Mouse (Mus musculus) intestine, embryonic 16.5 days (tissue): Measurements from ENCODE around the gene Dnlz. TPM values are rescaled to one million over a fixed set of nuclear protein-coding genes. Genes with fewer than 3 reads are reported as not detected.

ENCODE experiments used
- ATAC-seq: fragments of 200-750 bp; cut with Nextera tagmentation; 2 replicates; pipeline ENCODE4 v1.8.0; 2017; ENCODE audit warnings: moderate TSS enrichment, moderate library complexity
- H3K27ac ChIP-seq: fragments of 300-500 bp; sonication (generic); 2 replicates; pipeline ENCODE4 v1.5.1; 2014; ENCODE audit warnings: mild to moderate bottlenecking, low read length
- H3K27me3 ChIP-seq: fragments of 300-500 bp; sonication (generic); replicated peaks from 2 replicates; pipeline ENCODE4 v1.6.1; 2014; ENCODE audit warnings: low read length, control low read depth, mixed read lengths; ENCODE audit not compliant: control insufficient read depth, insufficient read depth
- H3K36me3 ChIP-seq: fragments of 300-500 bp; sonication (generic); 2 replicates; pipeline ENCODE4 v1.6.1; 2014; ENCODE audit warnings: low read length, control low read depth; ENCODE audit not compliant: control insufficient read depth, insufficient read depth
- H3K4me1 ChIP-seq: fragments of 300-500 bp; sonication (generic); 2 replicates; pipeline ENCODE4 v1.6.1; 2014; ENCODE audit warnings: low read length, control low read depth, mixed read lengths; ENCODE audit not compliant: control insufficient read depth, insufficient read depth
- H3K4me2 ChIP-seq: fragments of 300-500 bp; sonication (generic); 2 replicates; pipeline ENCODE4 v1.6.1; 2014; ENCODE audit warnings: low read depth, low read length, control low read depth
- H3K4me3 ChIP-seq: fragments of 300-500 bp; sonication (generic); 2 replicates; pipeline ENCODE4 v1.5.1; 2014; ENCODE audit warnings: mild to moderate bottlenecking, low read length
- H3K9ac ChIP-seq: fragments of 300-500 bp; sonication (generic); 2 replicates; pipeline ENCODE4 v1.6.1; 2014; ENCODE audit warnings: low read depth, low read length
- H3K9me3 ChIP-seq: fragments of 300-500 bp; sonication (generic); 2 replicates; pipeline ENCODE4 v1.6.1; 2016; ENCODE audit warnings: low read length, control low read depth; ENCODE audit not compliant: control insufficient read depth
- WGBS: fragments of 180-500 bp; shearing (Covaris S2); extraction: QIAGEN DNeasy Blood & Tissue Kit; methylation state at CpG from one replicate; pipeline ENCODE4 v1.1.7; 2014; 5-methylcytosine and 5-hydroxymethylcytosine counted together
- polyA plus RNA-seq: library from polyadenylated mRNA; unstranded; fragments of >200 nt; fragmentation: Nextera tagmentation; extraction: Ambion mirVana; gene quantifications from 2 replicates; pipeline ENCODE4 v1.2.1, GENCODE M21; 2015

Gene Dnlz
- polyA plus RNA-seq, 1 experiment from 2014 or later: 24.1 TPM

- H3K4me2 ChIP-seq: peak overlapping the region; percentile 68
- no peak overlapping the region for H3K4me3 ChIP-seq
- H3K27ac ChIP-seq: no peak overlapping the region
- no peaks in the 10 kb centered on the region for H3K9me3 ChIP-seq
- peak overlapping the region; percentile 91; the same call in 1 of the 2 replicates for H3K9ac ChIP-seq
- WGBS: 62% methylated on average over 3 of the region's 3 CpGs
- H3K27me3 ChIP-seq: no peaks in the 10 kb centered on the region
- ATAC-seq: no peak
- H3K4me1 ChIP-seq: peaks cover 31% of the 10 kb centered on the region
- H3K36me3 ChIP-seq: no peaks in the 10 kb centered on the region
Measured at GRCm38 (mm10) chr2:26317371-26317770, 34.5 kb downstream of the Dnlz start.

DNA sequence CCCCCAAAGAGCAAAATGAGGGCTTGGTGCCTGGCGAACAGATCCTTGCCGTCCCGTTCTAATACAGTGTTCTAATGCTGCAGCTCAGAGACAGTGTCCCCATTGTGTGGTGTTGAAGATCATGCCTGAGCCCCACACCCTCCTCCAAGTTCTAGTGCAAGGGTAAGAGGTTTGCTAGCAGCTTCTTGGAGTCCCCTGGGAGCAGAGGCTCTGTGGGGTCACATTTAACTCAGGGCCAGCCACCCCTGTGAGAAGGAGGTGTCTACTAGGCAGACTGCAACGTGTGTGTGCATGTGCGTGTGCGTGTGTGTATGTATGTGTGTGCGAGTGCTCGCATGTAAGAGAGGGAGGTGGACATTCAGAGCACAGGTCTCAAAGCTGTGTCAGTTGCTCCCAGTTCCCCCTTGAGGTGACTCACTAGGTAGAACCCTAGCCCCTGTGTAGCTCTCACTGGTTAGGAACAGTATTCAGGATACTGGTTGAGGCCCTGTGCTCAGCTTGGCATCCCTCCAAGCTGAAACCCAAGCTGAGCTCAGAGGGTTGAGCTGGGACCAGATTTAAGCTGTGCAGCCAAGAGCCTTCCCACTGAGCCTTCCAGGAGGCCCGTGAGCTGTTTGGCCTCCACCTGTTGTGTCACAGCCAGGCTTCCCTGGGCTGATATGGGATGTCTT, 35.2 kb downstream of the Dnlz start:
- peak overlapping the region; percentile 68 for H3K4me2 ChIP-seq
- H3K9me3 ChIP-seq: no peaks in the 10 kb centered on the region
- 49% methylated on average over 9 of the region's 9 CpGs for WGBS
- H3K27ac ChIP-seq: peak overlapping the region; percentile 95
- peak overlapping the region; percentile 91 for H3K9ac ChIP-seq
- peaks cover 31% of the 10 kb centered on the region for H3K4me1 ChIP-seq
- H3K36me3 ChIP-seq: no peaks in the 10 kb centered on the region
- H3K27me3 ChIP-seq: no peaks in the 10 kb centered on the region
- no peak for ATAC-seq
- peak overlapping the region; percentile 82 for H3K4me3 ChIP-seq

DNA sequence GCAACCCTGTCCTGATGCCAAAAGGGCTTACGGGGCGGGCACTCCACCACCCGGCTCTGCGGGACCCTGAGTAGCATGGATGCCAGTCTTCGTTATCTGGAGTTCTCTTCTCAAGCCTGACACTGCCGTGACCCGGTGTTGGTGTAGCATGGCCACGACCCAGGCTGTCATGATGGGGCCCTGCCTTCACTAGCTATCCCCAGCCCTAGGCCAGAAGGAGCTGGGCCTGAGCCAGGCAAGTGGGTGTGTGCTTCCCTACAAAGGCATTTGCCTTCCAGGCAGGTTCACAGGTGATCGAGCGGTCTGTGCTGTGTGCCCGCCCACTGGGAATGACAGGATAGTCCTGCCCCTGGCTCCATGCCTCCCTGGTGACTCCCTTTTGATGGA, 36.0 kb downstream of the Dnlz start:
- H3K9me3 ChIP-seq: no peaks in the 10 kb centered on the region
- H3K27me3 ChIP-seq: no peaks in the 10 kb centered on the region
- WGBS: 2% methylated on average over 11 of the region's 11 CpGs
- peak overlapping the region; percentile 91 for H3K9ac ChIP-seq
- H3K36me3 ChIP-seq: no peaks in the 10 kb centered on the region
- H3K27ac ChIP-seq: peak overlapping the region; percentile 95
- H3K4me1 ChIP-seq: peaks cover 31% of the 10 kb centered on the region
- peak; percentile 68 for ATAC-seq
- H3K4me2 ChIP-seq: peak overlapping the region; percentile 68
- H3K4me3 ChIP-seq: peak overlapping the region; percentile 82

GRCm38 (mm10) chr2:26315072-26315924, 36.6 kb downstream of the Dnlz start, which contains the start of gene Gpsm1:
Gene Gpsm1 (plus strand): TSS chr2:26315515.
- Histone ChIP-seq H3K9ac (peak within 1 kb of the TSS; percentile 91), H3K4me3 (peak within 1 kb of the TSS; percentile 82), H3K9me3 (no peaks in the 10 kb centered on the region), H3K4me2 (peak within 1 kb of the TSS; percentile 68), H3K27me3 (no peaks in the 10 kb centered on the region), H3K27ac (peak within 1 kb of the TSS; percentile 95), H3K4me1 (peaks cover 31% of the 10 kb centered on the region), H3K36me3 (no peaks in the 10 kb centered on the region)
- WGBS: 1% methylated on average over 62 of the region's 66 CpGs
- peak; percentile 82 for ATAC-seq

DNA sequence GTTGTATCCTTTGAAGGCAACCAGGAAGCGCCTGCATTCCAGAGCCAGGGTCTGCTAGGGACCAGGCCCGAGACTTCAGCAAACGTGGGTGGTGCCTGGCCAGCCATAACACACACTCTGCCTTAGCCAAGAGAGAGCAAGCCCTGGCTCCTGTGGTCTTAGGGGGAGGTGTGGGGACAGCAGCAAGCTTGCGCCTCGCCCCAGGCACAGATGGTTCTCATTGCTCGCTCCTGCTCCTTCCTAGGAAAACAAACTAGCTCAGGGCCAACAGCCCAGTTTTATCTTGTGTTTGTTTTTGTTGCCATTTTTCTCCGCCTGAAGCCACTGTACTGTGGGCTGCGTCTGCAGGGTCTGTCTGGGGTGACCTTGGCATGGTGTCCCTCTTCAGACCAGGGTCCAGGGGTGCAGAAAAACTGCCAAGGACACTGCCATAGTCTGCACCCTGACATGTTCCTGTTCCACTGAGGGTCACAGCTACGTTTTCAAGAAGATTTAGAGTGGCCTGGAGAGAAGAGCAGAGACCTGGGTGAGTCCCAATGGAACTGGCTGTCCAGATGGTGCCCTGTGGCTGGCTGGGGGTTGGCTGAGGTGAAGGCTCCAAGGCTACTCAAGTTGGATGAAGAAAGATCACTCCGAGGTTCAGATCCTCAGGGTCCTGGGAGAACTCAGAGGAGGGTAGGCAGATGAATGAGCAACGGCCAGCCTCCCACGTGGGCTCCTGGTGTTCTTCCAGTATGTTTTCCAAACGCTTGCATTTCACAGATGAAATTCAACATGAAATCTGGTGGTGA, 37.4 kb downstream of the Dnlz start:
- H3K9ac ChIP-seq: peak overlapping the region; percentile 91; the same call in 1 of the 2 replicates
- no peaks in the 10 kb centered on the region for H3K9me3 ChIP-seq
- H3K36me3 ChIP-seq: no peaks in the 10 kb centered on the region
- 46% methylated on average over 13 of the region's 13 CpGs for WGBS
- ATAC-seq: peak; percentile 9; the same call in 1 of the 2 replicates
- peaks cover 33% of the 10 kb centered on the region for H3K4me1 ChIP-seq
- peak overlapping the region; percentile 68; the same call in 1 of the 2 replicates for H3K4me2 ChIP-seq
- H3K27me3 ChIP-seq: no peaks in the 10 kb centered on the region
- peak overlapping the region; percentile 82; the same call in 1 of the 2 replicates for H3K4me3 ChIP-seq
- peak overlapping the region; percentile 95 for H3K27ac ChIP-seq

DNA sequence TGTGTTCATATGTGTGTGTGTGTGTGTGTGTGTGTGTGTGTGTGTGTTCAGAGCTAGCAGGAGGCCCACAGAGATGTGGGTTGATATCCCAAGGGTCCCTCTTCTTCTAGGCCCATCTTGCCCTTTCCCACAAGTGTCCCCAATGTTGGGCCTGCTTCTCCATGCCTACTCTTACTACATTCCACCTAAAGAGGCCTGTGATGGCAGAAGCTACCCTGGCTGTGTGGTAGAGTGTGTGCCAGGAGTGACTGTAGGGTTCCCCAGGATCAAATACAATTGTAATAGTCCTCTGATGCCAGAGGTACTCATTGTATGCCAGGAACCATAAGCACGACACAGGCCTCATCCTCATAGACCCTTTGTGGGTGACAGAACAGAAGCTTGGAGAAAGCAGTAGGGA, 38.5 kb downstream of the Dnlz start:
- no peak overlapping the region for H3K4me2 ChIP-seq
- H3K27ac ChIP-seq: no peak overlapping the region
- H3K4me1 ChIP-seq: peaks cover 38% of the 10 kb centered on the region

GRCm38 (mm10) chr2:26312812-26313211, 39.1 kb downstream of the Dnlz start:
- 69% methylated on average over 2 of the region's 2 CpGs for WGBS
- Histone ChIP-seq H3K4me2 (no peak overlapping the region), H3K4me1 (peaks cover 33% of the 10 kb centered on the region), H3K4me3 (no peak overlapping the region), H3K36me3 (no peaks in the 10 kb centered on the region), H3K9me3 (no peaks in the 10 kb centered on the region), H3K27ac (no peak overlapping the region), H3K9ac (no peak overlapping the region), H3K27me3 (no peaks in the 10 kb centered on the region)
- ATAC-seq: no peak

More for the DNA sequence above, 38.5 kb downstream of the Dnlz start:
- H3K9ac ChIP-seq: no peak overlapping the region
- 92% methylated on average over 1 of the region's 1 CpGs for WGBS
- no peak for ATAC-seq
- no peak overlapping the region for H3K4me3 ChIP-seq
- H3K9me3 ChIP-seq: no peaks in the 10 kb centered on the region
- H3K36me3 ChIP-seq: no peaks in the 10 kb centered on the region
- H3K27me3 ChIP-seq: no peaks in the 10 kb centered on the region

GRCm38 (mm10) chr2:26311936-26312335, 40.0 kb downstream of the Dnlz start:
- WGBS: 68% methylated on average over 5 of the region's 5 CpGs
- ATAC-seq: no peak
- Histone ChIP-seq H3K27me3 (no peaks in the 10 kb centered on the region), H3K9ac (no peak overlapping the region), H3K27ac (no peak overlapping the region), H3K4me2 (no peak overlapping the region), H3K4me3 (no peak overlapping the region), H3K4me1 (peaks cover 26% of the 10 kb centered on the region), H3K9me3 (no peaks in the 10 kb centered on the region), H3K36me3 (no peaks in the 10 kb centered on the region)

DNA sequence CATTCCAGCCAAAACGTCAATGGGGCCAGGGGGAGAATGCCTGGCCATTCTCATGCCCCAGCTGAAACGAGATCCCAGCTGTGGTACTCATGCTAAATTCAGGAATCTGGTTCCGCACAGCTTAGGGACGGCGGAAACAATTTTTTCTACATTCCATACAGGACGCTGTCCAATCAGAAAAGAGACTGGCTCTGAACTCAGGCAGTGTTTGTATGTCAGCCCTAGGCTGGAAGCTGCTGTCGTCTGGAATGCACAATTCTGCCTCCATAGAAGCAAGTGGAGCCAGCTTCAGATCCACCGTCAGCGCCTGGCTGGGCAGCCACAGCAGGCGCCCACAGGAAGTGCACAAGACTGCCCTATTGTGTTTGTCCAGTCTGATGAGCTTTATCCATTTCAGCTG, 42.2 kb downstream of the Dnlz start:
- ATAC-seq: peak; percentile 83
- peak overlapping the region; percentile 86 for H3K27ac ChIP-seq
- 15% methylated on average over 10 of the region's 10 CpGs for WGBS
- no peak overlapping the region for H3K9ac ChIP-seq
- H3K4me2 ChIP-seq: no peak overlapping the region
- no peaks in the 10 kb centered on the region for H3K36me3 ChIP-seq
- H3K4me3 ChIP-seq: no peak overlapping the region
- H3K9me3 ChIP-seq: no peaks in the 10 kb centered on the region
- peaks cover 14% of the 10 kb centered on the region for H3K4me1 ChIP-seq
- no peaks in the 10 kb centered on the region for H3K27me3 ChIP-seq
